Mouse (Mus musculus) thymus, adult 2 months (tissue): ENCODE measurements around the gene Cdhr3. TPM values are rescaled to one million over a fixed set of nuclear protein-coding genes. Genes with fewer than 3 reads are reported as not detected.

Experiments
- DNase-seq: peaks from one replicate; pipeline ENCODE4 v3.0.0; 2021
- H3K27ac ChIP-seq: fragments of 200-500 bp; 2 replicates; pipeline ENCODE4 v1.5.1; 2012; ENCODE audit warnings: low read length, control low read depth; ENCODE audit not compliant: control insufficient read depth, insufficient read depth
- H3K27me3 ChIP-seq: fragments of 200-500 bp; 2 replicates; pipeline ENCODE4 v1.6.1; 2012; ENCODE audit warnings: mild to moderate bottlenecking, low read length, moderate library complexity, mixed read lengths; ENCODE audit not compliant: control insufficient read depth, insufficient read depth
- H3K36me3 ChIP-seq: fragments of 200-500 bp; 2 replicates; pipeline ENCODE4 v1.6.1; 2012; ENCODE audit warnings: mild to moderate bottlenecking, low read length, moderate library complexity; ENCODE audit not compliant: control insufficient read depth, insufficient read depth
- H3K4me1 ChIP-seq: fragments of 200-500 bp; replicated peaks from 2 replicates; pipeline ENCODE4 v1.6.1; 2012; ENCODE audit warnings: low read length; ENCODE audit not compliant: control insufficient read depth, insufficient read depth
- H3K4me3 ChIP-seq: fragments of 200-500 bp; 2 replicates; pipeline ENCODE4 v1.5.1; 2012; ENCODE audit warnings: mild to moderate bottlenecking, low read length, control low read depth, moderate library complexity; ENCODE audit not compliant: control insufficient read depth, insufficient read depth
- CTCF ChIP-seq: fragments of 200-500 bp; IDR thresholded peaks from 2 replicates; pipeline ENCODE4 v1.5.1; 2012; ENCODE audit warnings: mild to moderate bottlenecking, control low read depth, low read length, moderate library complexity, borderline replicate concordance; ENCODE audit not compliant: control insufficient read depth, poor library complexity, insufficient read depth; ENCODE audit errors: extremely low read depth
- POLR2A ChIP-seq: fragments of 200-500 bp; IDR thresholded peaks from 2 replicates; pipeline ENCODE4 v1.6.1; 2012; ENCODE audit warnings: mild to moderate bottlenecking, low read length, control low read depth, moderate library complexity; ENCODE audit not compliant: control insufficient read depth, poor library complexity, insufficient read depth; ENCODE audit errors: extremely low read depth
- WGBS: fragments of 180-500 bp; shearing (Covaris S2); methylation state at CpG from one replicate; pipeline ENCODE4 v1.1.7; 2018; 5-methylcytosine and 5-hydroxymethylcytosine counted together
- polyA plus RNA-seq: library from polyadenylated mRNA; depleted of rRNA; stranded (reverse); fragments of >200 nt; gene quantifications from 2 replicates; pipeline ENCODE4 v1.2.3, GENCODE M21; 2012

Gene Cdhr3
- polyA plus RNA-seq, 1 experiment = 0.38 TPM

DNA sequence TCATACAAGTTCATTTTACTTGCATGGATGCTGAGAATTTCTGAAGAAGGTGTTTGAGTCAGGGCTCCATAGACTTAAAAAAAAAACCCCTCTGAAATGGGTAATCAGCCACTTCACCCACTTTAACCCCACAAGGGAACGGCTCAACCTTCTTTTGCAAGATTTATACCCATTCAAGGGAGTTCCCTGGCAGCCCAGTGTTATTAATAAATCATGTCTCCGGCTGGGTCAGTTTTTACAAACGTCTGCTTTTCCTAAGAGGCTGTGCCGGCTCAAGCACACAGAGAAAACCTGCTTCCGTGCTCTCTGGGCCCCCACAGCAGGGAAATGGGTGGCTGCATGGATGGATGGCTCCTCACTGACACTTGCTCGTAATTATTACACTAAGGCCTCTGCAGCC lies 59.5 kb downstream of the Cdhr3 start:
- Histone ChIP-seq H3K36me3 (no peaks in the 10 kb centered on the region), H3K27me3 (no peaks in the 10 kb centered on the region; the same call in 1 of the 2 replicates), H3K27ac (no peak overlapping the region), H3K4me1 (peaks cover 22% of the 10 kb centered on the region), H3K4me3 (no peak overlapping the region)
- no peak for DNase-seq
- 71% methylated on average over 6 of the region's 6 CpGs for WGBS
- TF ChIP-seq CTCF = no peak
- no peak for TF ChIP-seq POLR2A

DNA sequence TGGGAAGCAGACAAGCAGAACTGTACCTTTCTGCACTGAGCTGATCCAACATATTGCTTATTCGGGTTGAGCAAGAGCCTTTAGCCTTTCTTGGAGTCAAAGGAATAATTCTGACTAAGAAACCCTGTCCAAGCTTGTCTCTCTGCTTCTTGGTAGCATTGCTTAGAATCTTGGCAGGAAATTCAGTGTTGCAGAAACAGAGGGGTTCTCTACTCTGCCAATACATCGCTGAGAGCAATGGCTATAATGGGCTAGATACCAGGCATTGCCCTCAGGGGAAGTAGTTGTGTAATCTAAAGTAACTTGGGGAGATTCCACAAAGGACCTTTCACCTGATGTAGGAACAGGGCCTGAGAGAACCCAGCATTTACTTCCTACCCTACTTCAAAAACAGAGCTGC lies 62.1 kb downstream of the Cdhr3 start:
- DNase-seq = no peak
- Histone ChIP-seq H3K27me3 (no peaks in the 10 kb centered on the region), H3K4me3 (no peak overlapping the region), H3K4me1 (peaks cover 16% of the 10 kb centered on the region), H3K36me3 (no peaks in the 10 kb centered on the region), H3K27ac (no peak overlapping the region)
- no peak for TF ChIP-seq CTCF
- TF ChIP-seq POLR2A = no peak
- WGBS = 79% methylated on average over 2 of the region's 2 CpGs

GRCm38 (mm10) chr12:33030066-33030465 lies 62.6 kb downstream of the Cdhr3 start:
- DNase-seq = no peak
- Histone ChIP-seq H3K27me3 (no peaks in the 10 kb centered on the region), H3K27ac (no peak overlapping the region), H3K4me3 (no peak overlapping the region), H3K36me3 (no peaks in the 10 kb centered on the region), H3K4me1 (peaks cover 11% of the 10 kb centered on the region)
- TF ChIP-seq CTCF (no peak), POLR2A (no peak)
- WGBS = 66% methylated on average over 13 of the region's 13 CpGs

DNA sequence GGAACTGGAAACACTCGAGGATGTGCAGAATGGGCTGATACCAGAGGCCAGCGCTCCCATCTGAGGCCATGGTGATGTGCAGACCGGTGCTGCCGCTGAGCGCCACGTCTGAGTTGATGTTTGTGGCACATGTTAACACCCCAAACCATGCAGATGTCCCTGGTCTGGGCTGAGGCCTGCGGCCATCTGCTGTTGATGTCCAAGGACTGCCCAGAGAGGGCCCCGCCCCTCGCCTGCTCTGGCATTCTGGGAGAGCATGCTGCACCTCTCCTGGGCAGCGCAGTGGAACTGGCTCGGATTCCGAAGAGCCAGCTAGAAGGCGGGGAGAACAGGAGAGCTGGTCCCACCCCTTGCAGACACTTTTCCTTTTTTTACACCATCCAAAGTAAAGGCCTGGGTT lies 64.0 kb downstream of the Cdhr3 start:
- Histone ChIP-seq H3K4me3 (no peak overlapping the region), H3K4me1 (peaks cover under 1% of the 10 kb centered on the region; the same call in 1 of the 2 replicates), H3K27me3 (no peaks in the 10 kb centered on the region), H3K36me3 (no peaks in the 10 kb centered on the region), H3K27ac (no peak overlapping the region)
- no peak for DNase-seq
- WGBS = 92% methylated on average over 13 of the region's 13 CpGs
- no peak for TF ChIP-seq POLR2A
- no peak for TF ChIP-seq CTCF

DNA sequence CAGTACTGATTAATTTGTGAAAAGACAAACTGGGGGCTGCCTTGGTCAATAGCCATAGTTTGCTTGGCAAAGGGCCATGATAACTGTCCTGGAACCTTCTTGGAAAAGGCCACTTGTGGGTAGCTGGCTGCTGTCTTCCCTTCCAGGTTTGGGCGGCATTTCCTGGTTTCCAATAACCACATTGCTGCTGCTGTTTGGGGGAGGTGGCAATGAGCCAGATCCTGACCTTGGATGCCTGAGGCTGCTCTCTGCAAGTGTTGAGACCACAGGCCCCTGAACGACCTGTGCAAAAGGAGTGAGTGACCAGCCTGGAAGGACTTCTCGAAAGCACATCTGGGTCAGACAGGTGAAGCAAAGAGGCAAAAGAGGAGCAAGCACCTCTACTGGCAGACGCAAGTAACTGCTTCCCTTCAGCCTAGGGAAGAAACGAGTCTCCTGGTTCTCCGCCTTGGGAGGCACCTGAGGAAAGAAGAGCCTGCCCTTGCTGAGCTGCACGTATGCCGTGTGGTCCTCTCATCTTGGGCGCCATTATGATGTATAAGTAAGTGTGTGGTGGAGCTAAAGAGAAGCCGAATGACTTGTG lies 64.5 kb downstream of the Cdhr3 start:
- no peaks in the 10 kb centered on the region for H3K4me1 ChIP-seq
- no peaks in the 10 kb centered on the region for H3K27me3 ChIP-seq
- H3K36me3 ChIP-seq = no peaks in the 10 kb centered on the region
- no peak overlapping the region for H3K27ac ChIP-seq
- no peak overlapping the region for H3K4me3 ChIP-seq
- WGBS = 88% methylated on average over 10 of the region's 10 CpGs
- TF ChIP-seq CTCF (no peak), POLR2A (no peak)
- DNase-seq = no peak

- Histone ChIP-seq H3K36me3 (no peaks in the 10 kb centered on the region), H3K27me3 (no peaks in the 10 kb centered on the region), H3K4me1 (no peaks in the 10 kb centered on the region), H3K27ac (no peak overlapping the region), H3K4me3 (no peak overlapping the region)
- TF ChIP-seq POLR2A (no peak), CTCF (no peak)
- 9% methylated on average over 10 of the region's 10 CpGs for WGBS
- DNase-seq = peak; percentile 72
Measured at GRCm38 (mm10) chr12:33027093-33027492, 65.6 kb downstream of the Cdhr3 start.

DNA sequence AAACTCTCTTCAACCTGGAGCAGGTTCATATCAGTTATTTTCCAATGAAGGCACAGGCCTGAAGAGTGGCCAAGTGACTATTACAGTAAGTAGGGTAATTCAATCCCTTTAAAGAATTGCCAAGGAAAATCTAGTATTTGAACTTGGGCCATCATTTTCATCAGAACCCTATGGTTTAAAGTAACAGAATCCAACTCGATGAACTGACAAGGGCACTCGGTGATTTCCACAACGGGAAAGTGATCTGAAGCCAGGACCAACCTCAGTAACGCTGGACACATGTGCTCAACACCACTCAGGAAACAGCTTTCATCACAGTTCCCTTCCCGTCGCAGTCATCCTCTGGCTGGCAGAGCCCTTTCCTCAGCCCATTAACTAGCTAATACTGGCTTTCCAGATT lies 68.2 kb downstream of the Cdhr3 start:
- DNase-seq = no peak
- 73% methylated on average over 6 of the region's 6 CpGs for WGBS
- no peak overlapping the region for H3K4me3 ChIP-seq
- no peaks in the 10 kb centered on the region for H3K36me3 ChIP-seq
- TF ChIP-seq POLR2A (no peak), CTCF (no peak)
- no peaks in the 10 kb centered on the region for H3K4me1 ChIP-seq
- H3K27ac ChIP-seq = no peak overlapping the region
- H3K27me3 ChIP-seq = no peaks in the 10 kb centered on the region

GRCm38 (mm10) chr12:33021751-33022150 lies 70.9 kb downstream of the Cdhr3 start:
- H3K27ac ChIP-seq = no peak overlapping the region
- no peaks in the 10 kb centered on the region for H3K27me3 ChIP-seq
- 87% methylated on average over 4 of the region's 4 CpGs for WGBS
- TF ChIP-seq CTCF (no peak), POLR2A (no peak)
- H3K36me3 ChIP-seq = no peaks in the 10 kb centered on the region
- H3K4me3 ChIP-seq = no peak overlapping the region
- DNase-seq = no peak
- H3K4me1 ChIP-seq = no peaks in the 10 kb centered on the region
